Mouse (Mus musculus) erythroid progenitor cell, adult 5-6 weeks (primary cell): ENCODE results near the gene Sgsh. TPM values are rescaled to one million over a fixed set of nuclear protein-coding genes. Genes with fewer than 3 reads are reported as not detected.
"Not testable (repeated sequence)": the region's sequence is repeated elsewhere in the genome, so short reads cannot be mapped to it uniquely, and the experiment has no call there.

Source experiments
- ATAC-seq: replicated peaks from 2 replicates; pipeline ENCODE4 v1.8.0; 2016; ENCODE audit warnings: moderate number of reproducible peaks, mild to moderate bottlenecking, moderate TSS enrichment, inconsistent platforms; ENCODE audit not compliant: poor library complexity, low FRiP score, severe bottlenecking
- total RNA-seq, 2 experiments: library from RNA; stranded (forward) in 1 of 2; stranded (reverse) in 1 of 2; fragments of 150-400 nt in 1 of 2; fragments of 186-747, 209-891 nt in 1 of 2; gene quantifications; 2 replicates each; pipeline versions ENCODE4 v1.2.3 to v1.2.4; 2015 to 2017; ENCODE audit warnings: low replicate concordance in 2 of 2

The Sgsh gene
- total RNA-seq (2015; ENCODE audit: low replicate concordance) (2.5 and 3.8 TPM in 2 replicates), total RNA-seq (2017; ENCODE audit: low replicate concordance) (2.3 and 13.5 TPM in 2 replicates)

DNA sequence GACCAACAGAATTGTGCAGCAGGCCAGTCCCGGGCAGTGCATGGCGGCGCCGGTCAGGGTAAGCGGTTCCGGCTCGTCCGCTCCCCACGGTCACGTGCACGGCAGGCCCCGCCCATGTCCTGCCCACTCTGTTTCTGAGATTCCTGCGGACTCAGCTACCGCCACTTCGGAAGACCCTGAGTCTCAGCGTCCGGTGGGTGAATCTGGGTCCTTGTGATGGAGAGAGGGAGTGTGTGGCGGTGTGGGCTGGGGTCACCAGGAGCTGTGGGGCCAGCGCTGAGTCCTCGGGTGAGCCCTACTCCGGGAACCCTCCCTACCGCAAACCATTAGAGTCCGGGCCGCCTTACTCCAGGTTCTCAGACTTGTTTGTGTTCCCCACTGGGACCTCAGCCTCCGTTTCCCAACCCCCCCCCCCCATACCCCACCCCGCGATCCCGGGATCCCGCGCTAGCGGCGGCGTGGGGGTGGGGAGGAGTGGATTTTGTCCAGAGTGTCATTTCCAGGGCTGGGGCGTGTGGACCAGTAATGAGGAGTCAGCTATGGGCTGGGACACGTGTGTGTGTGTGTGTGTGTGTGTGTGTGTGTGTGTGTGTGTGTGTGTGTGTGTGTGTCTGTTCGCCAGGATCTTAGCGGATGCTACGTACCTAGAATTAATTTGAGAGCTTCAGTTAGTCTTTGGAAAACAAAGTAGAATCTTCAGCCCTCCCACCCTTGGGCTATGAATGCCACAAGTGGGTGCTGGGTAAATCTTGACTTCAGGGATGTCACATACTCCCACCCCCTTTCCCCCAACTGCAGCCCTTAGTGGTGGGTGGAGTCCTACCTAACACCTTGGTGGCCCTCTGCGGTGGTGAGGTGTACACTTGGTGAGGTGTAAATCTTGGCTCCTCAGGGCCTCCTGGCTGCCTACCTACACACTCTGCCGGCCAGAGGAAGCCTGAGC, at the start of gene Sgsh, which contains the start of gene Slc26a11:
TSS of gene Sgsh (minus strand) at position 94 of the 943 bp plus-strand sequence.
TSS of gene Slc26a11 (plus strand) at position 115 of the 943 bp plus-strand sequence.
- peak; percentile 86 for ATAC-seq

DNA sequence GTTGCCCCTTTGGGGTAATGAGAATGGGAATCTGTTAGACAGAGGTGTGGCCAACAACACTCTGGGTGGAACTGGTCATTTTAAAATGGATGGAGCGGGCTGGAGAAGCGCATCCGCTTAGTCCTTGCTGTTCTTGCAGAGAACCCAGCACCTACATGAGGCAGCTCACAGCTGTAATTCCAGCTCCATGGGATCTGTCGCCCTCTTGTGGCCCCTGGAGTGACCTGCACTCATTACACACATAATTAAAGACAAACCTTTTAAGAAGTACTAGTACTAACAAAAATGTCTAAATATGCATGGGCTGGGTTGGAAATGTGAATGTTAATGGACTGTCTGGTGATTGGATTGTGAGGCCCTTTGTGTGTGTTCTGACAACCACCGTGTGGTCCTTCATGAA, 49.3 kb upstream of the Sgsh start:
- peak; percentile 74 for ATAC-seq

DNA sequence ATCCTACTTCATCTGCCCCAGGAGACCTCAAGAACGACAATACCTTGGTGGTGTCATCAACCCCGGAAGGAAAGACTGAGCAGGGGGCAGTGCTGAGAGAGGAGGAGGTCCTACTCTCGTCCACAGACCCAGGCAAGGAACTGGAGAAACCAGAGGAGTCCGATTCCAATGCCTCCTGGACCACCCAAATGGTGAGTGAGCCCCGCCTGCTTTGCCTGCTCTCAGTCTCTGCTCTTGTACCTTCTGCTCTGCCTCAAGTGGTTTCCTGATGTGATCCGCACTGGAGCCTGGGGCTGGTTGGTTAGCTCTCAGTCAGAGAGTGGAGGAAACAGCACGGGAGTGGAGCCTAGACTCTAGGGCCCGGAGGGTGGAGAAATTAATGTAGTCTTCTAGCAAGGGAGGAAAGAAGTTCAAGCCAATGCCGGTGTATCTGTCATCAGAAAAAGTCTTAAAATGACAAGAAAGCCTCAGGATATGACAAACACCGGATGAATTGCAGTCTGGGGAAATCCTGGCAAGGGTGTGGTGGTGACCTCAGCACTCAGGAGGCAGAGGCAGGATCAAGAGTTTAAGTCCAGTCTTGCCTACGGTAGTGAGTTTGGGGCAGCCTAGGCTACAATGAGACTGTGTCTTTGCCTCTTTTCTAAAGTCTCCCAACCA, 47.3 kb upstream of the Sgsh start:
- no peak for ATAC-seq

DNA sequence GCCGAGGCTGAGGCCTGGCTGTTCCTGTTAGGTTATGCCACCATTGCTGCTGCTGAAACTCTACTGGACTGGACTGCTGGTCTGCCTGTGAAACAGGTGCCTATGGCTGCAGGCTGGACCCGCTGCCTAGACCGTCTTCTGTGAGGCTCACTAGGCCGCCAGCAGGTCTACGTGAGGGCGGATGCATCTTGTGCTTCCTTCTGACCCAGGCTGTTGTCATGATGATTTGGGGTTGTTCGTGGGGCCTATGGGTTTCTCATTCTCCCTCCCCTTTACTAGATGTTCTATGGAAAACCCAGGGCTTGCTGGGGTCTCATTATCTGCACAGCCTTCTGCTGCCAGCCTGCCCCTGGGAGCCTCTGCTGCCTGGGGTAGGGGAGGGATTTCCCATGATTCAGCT, 41.1 kb upstream of the Sgsh start:
- no peak for ATAC-seq

GRCm38 (mm10) chr11:119395931-119396330, 40.6 kb upstream of the Sgsh start:
- no peak for ATAC-seq

- ATAC-seq = no peak
Measured at GRCm38 (mm10) chr11:119395394-119395793, 40.1 kb upstream of the Sgsh start.

DNA sequence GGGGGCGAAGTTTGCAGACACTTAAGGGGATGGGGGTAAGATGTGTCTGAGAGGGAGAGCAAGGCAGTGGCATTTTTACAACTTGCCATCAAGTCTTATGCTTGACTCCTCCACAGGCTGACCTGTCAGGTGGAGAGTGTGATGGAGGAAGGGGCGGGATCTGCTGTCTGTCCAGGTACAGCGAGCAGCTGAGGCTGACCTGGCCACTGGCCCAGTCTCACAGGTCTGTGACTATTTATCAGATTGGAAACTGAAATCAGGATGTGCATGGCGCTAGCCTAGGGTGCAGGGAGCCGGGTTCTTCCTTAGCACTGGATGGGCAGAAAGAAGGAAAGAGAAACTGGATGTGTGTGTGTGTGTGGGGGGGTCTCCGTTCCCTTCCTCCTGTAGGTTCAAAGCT, 38.9 kb upstream of the Sgsh start:
- no peak for ATAC-seq

DNA sequence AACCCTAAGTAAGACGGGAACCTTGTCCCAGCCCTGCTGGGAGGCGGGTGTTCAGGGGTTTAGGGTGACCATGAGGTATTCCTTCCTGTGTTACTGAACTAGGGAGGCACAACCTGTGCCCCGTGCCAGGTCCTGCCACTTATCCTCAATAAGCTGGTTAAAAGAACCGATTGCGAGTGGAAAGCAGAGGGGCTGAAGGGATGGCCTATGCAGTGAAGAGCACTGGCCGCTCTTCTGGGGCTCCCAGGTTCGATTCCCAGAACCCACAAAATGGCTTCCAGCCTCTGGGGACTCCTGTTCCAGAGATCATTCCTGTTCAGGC, 38.1 kb upstream of the Sgsh start:
- ATAC-seq = peak; percentile 31

DNA sequence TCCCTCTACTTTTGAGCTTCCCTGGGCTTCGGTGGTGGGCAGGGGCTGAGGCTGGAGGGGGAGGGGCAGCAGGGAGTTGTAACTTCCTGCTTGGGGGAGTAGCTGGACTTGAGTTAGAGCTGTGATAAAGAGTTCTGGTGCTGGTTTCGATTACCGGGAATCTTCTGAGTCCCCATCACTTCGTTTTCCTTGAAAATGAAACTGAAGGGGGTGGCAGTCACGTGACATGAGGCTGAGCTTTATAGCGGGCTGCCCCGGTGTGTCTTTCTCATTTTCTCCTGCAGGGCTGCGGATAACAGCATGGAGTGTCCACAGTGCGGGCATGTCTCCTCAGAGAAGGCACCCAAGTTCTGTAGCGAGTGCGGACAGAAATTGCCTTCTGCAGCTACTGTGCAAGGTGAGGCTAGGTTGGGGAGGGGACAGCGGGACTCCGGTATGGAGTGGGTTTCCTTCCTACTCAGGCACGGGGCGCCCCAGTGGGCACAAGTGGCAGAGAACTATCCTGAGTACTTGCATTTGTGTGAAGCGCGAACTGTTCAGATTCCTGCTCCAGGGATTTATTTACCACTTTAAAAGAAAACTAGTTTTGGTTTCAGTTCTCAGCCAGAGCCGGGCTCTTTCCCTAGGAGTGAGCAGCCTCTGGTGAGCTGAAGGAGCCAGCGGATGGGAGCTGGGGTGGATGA, 37.6 kb upstream of the Sgsh start, which contains the start of gene Rnf213:
TSS of gene Rnf213 (plus strand) at position 301 of the 683 bp plus-strand sequence.
- peak; percentile 64 for ATAC-seq

GRCm38 (mm10) chr11:119392001-119392614, 36.8 kb upstream of the Sgsh start:
- peak; percentile 77 for ATAC-seq

DNA sequence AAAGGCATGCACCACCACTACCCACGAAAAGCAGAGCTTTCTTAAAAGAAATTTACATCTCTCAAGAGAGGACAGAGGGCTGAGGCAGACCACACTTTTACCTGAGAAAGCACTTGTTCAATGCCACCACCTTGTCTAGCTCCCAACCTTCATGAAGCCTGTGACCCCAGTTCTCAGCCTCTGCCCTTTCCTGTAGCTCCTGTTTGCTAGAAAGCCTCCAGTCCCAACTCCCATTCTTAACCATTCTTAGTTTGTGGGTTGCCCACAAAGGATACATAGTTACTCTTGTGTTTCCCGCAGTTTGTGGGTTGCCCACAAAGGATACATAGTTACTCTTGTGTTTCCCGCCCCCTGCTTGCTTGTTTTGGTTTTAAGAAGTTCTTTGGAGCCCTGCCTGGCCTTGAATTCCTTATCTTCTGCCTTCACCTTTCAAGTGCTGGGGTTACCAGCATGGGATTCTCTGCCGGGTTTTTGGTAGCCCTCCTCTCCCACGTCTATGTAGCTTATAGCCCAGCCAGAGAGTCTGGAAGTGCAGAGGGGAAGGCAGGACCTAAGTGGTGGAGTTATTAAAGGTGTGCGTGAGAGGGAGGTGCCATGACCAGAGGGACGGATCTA, 36.2 kb upstream of the Sgsh start:
- ATAC-seq = peak; percentile 55

- no peak for ATAC-seq
Measured at GRCm38 (mm10) chr11:119390271-119391231, 35.2 kb upstream of the Sgsh start.

DNA sequence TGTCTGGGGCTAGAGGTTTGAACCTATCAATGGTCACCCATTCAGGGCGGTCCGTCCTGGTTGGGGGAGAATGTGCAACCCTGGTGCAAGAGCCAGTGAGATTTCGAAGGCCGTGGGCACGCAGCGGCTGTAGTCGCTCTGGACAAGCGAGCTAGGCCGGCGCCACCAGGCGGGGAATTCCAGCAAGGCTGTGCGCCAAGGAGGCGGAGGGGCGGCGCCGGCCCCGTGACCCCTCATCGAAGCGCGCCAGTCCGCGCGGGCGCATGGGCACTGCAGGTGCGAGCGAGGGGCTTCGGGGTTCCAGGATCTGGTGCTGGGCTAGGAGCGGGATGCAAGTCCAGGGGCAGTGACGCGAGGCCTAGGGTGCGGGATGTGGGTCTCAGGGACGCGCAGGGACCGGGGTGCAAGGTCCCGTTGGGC, 34.5 kb upstream of the Sgsh start:
- no peak for ATAC-seq

GRCm38 (mm10) chr11:119387273-119387672, 31.9 kb upstream of the Sgsh start:
- not testable (repeated sequence) for ATAC-seq

- ATAC-seq = no peak
Measured at GRCm38 (mm10) chr11:119386306-119386705, 31.0 kb upstream of the Sgsh start.

DNA sequence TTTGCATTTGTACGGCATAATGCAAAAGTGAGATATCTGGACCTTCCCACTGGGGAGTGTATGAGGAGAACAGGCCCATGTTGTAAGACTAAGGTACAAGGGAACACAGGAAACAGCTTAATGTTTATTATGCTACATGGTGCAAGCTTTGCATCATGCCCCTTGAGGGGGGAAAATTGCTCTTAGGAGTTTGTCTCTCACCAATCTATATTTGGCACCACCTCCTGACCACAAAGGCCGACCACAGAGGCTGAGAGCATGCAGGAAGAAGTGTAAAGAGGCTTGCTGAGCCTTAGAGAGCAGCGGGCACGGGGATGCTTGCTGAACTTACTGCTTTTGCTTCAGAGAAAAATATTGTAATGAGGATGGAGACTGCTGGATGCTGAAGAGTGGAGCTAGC, 29.6 kb upstream of the Sgsh start:
- no peak for ATAC-seq

DNA sequence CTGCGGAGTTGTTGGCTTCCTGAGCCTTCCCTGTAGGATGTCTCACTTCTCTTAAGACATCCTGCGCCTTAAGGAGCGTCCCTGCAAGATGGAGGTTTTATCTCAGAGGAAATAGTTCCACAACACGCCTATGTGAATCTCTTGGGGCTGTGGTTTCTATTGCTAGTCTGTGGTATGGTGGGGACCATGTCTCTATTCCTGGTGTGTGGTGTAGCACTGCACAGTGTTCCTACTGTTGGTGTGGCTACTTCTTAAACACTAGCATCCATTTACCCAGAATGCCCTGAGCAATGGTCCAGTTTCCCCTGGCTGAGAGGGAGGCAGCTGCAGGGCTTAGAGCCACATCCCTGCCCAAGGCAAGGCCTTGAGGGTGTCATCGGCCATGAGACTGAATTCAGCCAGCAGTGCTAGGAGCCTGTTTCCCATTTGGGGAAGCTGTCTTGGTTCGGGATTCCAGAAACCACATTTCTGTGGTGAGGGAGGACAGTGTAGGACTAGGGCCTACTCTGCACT, 27.1 kb upstream of the Sgsh start:
- ATAC-seq = 0 out of 2 replicates have a peak, but pooled peaks have one; percentile 16
